Mouse (Mus musculus): ENCODE measurements around the gene Ccr10.

DNA sequence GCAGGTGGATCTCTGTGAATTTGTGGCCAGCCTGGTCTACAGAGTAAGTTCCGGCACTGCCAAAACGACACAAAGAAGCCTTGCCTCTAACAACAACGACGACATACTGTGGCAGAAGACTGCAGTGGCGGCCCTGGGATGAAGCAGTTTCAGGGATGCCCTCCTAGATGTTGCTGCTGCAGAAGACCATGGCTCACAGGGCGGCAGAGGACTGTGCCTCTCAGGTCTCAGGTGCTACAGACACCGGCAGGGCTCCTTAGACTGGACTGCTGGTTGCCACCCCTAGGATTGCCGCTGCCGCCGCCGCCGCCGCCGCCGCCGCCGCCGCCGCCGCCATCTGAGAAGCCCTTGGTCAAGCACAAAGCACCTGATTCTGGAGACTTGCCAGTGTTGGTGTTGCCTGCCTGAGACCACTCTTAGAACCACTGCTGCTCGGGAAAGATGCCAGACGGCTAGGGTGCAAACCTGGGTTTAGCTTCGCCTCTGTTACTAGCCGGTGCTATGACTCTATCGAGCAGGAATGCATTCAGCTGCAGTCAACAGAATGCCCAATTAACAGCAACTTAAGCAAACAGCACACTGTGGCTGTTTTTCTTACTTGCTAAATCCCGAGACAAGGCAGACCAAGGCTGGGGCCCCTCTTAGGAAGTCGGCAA lies 35.0 kb downstream of the Ccr10 start:
- TF ChIP-seq CTCF (IDR thresholded peaks at IDR 0.05; ENCODE audit: low read depth, low read length) (no peak), POLR2A (IDR thresholded peaks at IDR 0.05; ENCODE audit: insufficient read depth, low read length) (no peak), EP300 (IDR thresholded peaks at IDR 0.05; ENCODE audit: insufficient read depth, low read depth, low read length) (no peak)

Data from ES-Bruce4 (cell line).